Mouse (Mus musculus): ENCODE data around the gene Cops4.

Gene Cops4

DNA sequence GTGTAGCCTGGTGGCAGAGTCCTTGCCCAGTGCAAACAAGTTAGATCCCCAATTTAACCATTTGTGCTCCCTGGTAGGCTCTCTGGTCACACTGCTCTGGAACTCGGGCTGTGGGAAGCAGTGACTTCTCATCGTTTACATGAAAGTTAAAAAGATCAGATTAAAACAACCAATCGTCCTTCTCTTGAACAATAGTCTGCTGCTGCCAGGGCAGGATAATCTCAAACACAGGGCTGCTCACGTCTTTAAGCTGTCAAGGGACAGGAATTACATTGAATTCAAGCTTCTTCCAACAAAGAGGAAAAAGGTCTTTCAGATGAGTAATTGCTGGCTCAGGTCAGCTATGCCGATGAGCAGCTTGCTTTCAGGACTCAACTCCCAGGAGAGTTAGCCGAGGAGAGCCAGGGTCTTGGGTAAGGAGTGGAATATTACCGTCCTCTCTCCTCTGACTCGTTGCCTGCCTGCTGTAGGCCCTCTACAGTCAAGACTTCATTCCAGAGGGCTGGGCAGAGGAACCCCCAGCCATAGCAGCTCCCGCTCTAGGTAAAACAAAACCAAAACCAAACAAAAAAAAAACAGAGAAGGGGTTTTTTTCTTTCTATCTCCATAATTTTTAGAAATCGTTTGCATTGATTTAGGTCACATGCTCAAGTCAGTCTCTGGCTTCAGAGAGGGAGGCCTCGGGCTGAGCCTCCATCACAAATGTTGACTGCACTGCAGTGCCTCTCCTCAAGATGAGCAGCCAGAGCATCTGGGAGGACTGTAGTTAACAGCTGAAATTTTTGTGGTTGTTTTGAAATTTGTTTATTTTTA, 63.7 kb downstream of the Cops4 start:
- DNase-seq: no peak

DNA sequence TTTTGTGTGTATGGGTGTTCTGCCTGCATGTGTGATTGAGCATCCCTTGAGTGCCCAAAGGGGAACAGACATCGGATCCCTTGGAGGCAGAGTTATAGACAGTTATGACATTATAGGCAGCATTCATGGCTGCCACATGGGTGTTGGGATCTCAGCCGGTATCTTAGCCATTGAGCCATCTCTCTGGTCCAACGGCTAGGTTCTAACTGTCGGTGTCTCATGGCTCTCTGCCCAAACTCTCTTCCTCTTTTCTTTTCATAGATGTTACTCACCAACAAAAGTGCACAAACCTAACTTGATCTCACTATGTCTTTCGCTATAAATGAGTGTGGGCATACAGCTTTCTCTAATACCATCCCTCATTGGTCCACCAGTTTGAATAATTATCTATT, 64.3 kb downstream of the Cops4 start:
- DNase-seq: no peak

DNA sequence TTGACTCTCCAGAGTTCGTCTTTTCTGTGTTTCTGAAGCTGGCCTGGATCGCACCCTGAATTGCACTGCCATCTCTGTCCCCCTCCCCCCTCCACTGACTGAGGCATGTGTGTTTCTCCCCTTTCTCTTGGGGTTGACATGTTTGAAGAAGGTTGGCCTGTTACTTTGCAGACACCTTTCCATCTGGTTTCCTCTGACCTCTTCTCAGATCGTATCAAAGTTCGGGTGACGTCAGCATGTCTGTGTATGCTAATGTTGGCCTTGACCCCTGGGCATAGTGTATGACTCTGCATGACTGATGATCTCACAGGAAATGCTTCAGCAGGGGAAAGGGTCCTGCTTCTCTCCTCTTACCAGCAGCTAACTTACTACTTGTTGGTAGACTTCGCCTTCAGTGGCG, 65.0 kb downstream of the Cops4 start:
- no peak for DNase-seq

DNA sequence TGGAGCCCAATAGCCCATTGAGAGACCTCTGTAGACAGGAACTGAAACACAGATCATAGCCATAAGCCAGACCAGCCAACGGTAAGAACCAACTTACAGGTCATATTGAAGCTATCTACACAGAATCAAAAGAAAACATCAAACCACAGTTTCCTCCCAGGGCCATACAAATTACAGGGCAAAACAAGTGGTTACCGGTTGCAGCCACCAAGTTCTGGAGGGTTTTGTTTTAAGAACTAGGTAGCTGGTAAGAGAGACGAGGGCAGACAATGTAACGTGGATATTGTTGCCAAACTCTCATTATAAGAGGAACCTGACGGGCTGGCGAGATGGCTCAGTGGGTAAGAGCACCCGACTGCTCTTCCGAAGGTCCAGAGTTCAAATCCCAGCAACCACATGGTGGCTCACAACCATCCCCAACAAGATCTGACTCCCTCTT, 67.1 kb downstream of the Cops4 start:
- DNase-seq: no peak

DNA sequence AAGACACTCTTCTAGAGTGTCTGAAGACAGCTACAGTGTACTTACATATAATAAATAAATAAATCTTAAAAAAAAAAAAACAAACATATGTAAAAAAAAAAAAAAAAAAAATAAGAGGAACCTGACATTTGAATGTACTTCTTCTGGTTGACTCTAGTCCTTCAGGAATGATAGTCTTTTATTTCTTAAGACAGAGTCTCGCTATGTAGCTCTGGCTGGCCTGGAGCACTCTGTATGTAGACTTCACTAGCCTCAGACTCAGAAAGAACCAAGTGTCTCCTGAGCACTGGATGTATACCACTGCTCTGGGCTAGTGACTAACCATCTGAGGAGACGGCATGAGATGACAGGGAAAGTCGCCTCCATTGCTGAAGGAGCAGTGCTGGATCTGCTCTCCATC, 67.5 kb downstream of the Cops4 start:
- no peak for DNase-seq

DNA sequence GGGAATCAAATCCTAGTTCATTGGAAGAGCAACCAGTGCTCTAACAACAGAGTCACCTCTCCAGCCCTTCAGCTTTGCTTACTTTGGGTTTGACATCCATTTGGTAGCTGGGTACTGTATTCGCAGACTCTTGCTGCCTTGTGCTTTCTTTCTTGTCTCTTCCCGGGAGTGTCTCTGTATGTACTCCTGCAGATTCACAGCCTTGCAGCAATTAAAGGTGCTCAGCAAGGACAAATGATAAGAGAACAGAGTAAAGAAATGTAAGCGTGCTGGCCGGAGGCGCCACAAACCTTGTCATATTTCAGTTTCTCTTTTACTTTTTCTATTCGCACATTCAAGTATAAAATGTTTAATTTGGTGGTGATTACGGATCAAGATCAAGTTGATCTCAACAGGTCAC, 69.0 kb downstream of the Cops4 start:
- DNase-seq: no peak

DNA sequence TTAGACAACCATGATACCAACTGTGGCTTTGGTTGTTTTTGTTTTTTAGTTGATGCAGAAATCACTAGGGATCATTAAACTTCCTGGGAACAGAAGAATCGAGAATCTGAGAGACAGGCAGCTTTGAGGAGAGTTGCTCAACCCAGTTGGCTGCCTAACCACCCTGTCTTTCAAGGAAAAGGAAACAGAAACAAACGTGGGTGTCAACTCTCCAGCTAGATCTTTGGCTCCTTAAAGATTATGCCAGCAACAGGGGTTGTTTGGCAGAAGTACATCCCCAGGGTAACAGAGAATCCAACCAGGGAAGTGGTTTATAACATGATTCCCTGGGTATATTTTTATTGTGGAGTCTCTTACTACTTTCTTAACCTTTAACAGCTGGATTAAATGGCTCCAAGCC, 69.5 kb downstream of the Cops4 start:
- no peak for DNase-seq

DNA sequence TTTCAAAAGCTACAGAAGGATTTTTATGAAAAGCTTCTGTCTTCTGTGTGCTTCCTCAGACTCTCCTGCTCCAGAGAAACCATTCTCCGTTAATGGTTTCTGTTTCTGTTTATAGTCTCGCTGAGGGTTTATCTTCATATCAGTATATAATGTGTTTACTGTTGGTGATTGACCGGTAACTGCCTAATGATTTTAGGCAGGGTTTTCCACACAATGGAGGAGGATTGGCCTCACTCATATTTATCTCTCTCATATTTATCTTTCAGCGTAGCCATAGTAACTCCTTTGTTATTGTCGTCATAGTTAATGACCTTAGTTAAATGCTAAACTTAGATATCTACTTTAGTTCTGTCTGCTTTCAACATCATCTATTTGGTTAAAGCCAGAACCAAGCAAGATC, 72.4 kb downstream of the Cops4 start:
- DNase-seq: no peak

DNA sequence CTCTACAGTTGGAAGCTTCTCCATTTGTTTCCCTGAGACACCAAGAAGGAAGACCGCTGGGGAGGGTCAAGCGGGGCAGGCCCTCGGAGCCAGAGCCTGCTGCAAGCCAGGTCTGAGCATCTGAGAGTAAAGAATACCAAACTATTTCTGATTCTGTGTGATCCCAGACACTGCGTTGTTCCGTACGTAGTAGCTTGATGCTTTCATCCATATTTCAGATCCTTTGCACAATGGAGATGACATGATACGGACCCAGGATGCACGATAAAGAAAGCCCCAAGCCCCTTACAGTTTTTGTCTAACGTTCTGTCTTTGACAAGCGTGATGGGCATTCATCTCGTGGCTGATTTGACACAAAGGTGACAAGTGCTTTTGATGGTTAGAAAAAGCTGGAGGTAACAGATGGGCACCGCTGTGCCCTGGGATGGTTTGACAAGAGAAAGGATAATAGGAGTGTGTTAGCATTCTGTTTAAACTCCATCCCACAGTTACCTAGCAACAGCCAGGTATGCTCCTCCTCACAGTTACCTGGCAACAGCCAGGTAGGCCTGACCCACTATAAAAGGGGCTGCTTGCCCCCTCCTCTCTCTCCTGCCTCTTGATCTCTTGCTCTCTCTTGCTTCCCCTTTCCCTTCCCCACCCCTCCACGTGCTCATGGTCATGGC, 76.8 kb downstream of the Cops4 start:
- DNase-seq: no peak

DNA sequence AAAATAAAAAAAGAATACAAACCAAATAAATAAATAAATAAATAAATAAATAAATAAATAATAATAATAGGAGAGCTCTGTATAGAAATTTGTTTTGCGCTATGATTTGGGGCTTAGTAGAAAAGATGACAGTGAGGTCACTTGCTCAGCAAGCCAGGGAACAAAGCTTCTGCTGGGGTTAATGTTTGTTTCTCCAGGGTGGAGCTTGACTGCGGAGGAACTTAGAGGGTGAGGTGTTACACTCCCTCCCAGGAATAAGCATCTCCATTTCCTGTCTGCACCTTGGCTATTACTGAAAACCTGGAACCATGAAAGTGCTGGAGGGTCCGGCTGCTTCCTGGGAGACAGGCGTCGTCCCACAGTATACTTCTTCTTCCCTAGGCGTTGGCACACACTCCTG, 77.9 kb downstream of the Cops4 start:
- no peak for DNase-seq
